Mouse (Mus musculus) midbrain, embryonic 16.5 days (tissue): ENCODE data around the gene Rbsn. TPM values are rescaled to one million over a fixed set of nuclear protein-coding genes. Genes with fewer than 3 reads are reported as not detected.

Experiments used
- ATAC-seq: fragments of 200-750 bp; cut with Nextera tagmentation; 2 replicates; pipeline ENCODE4 v1.8.0; 2017; ENCODE audit warnings: moderate TSS enrichment
- H3K27ac ChIP-seq: fragments of 300-500 bp; sonication (generic); 2 replicates; pipeline ENCODE4 v1.5.1; 2014; ENCODE audit warnings: mild to moderate bottlenecking, low read length, mixed read lengths
- H3K27me3 ChIP-seq: fragments of 300-500 bp; sonication (generic); 2 replicates; pipeline ENCODE4 v1.6.1; 2014; ENCODE audit warnings: low read depth, low read length, mixed read lengths; ENCODE audit not compliant: control insufficient read depth, insufficient read depth
- H3K36me3 ChIP-seq: fragments of 300-500 bp; sonication (generic); 2 replicates; pipeline ENCODE4 v1.6.1; 2014; ENCODE audit warnings: mild to moderate bottlenecking, low read length, moderate library complexity, mixed read lengths; ENCODE audit not compliant: control insufficient read depth, insufficient read depth
- H3K4me1 ChIP-seq: fragments of 300-500 bp; sonication (generic); 2 replicates; pipeline ENCODE4 v1.6.1; 2014; ENCODE audit warnings: mild to moderate bottlenecking, low read length, mixed read lengths; ENCODE audit not compliant: control insufficient read depth, insufficient read depth
- H3K4me2 ChIP-seq: fragments of 300-500 bp; sonication (generic); 2 replicates; pipeline ENCODE4 v1.6.1; 2014; ENCODE audit warnings: mild to moderate bottlenecking, low read length, mixed read lengths
- H3K4me3 ChIP-seq: fragments of 300-500 bp; sonication (generic); 2 replicates; pipeline ENCODE4 v1.5.1; 2014; ENCODE audit warnings: low read depth, mild to moderate bottlenecking, low read length, moderate library complexity, mixed read lengths
- H3K9ac ChIP-seq: fragments of 300-500 bp; sonication (generic); 2 replicates; pipeline ENCODE4 v1.6.1; 2014; ENCODE audit warnings: low read depth, low read length, mixed read lengths
- H3K9me3 ChIP-seq: fragments of 300-500 bp; sonication (generic); replicated peaks from 2 replicates; pipeline ENCODE4 v1.6.1; 2014; ENCODE audit warnings: mild to moderate bottlenecking, low read length, mixed read lengths; ENCODE audit not compliant: control insufficient read depth, poor library complexity, severe bottlenecking
- WGBS: fragments of 180-500 bp; shearing (Covaris S2); extraction: QIAGEN DNeasy Blood & Tissue Kit; methylation state at CpG from one replicate; pipeline ENCODE4 v1.1.7; 2014; 5-methylcytosine and 5-hydroxymethylcytosine counted together
- polyA plus RNA-seq: library from polyadenylated mRNA; unstranded; fragments of >200 nt; fragmentation: Nextera tagmentation; extraction: Ambion mirVana; gene quantifications from 2 replicates; pipeline ENCODE4 v1.2.1, GENCODE M21; 2015

The Rbsn gene
- polyA plus RNA-seq, 1 experiment from 2014 or later: 32.8 TPM

- peak; percentile 85 for ATAC-seq
These were observed 511 bp downstream of the Rbsn start for GRCm38 (mm10) chr6:92214055-92214772.

GRCm38 (mm10) chr6:92199414-92199813, 15.3 kb downstream of the Rbsn start:
- Histone ChIP-seq H3K27me3 (no peaks in the 10 kb centered on the region), H3K27ac (no peak overlapping the region), H3K36me3 (peaks cover 33% of the 10 kb centered on the region), H3K4me2 (no peak overlapping the region), H3K4me3 (no peak overlapping the region), H3K9me3 (no peaks in the 10 kb centered on the region), H3K9ac (no peak overlapping the region), H3K4me1 (no peaks in the 10 kb centered on the region)
- WGBS: 94% methylated on average over 8 of the region's 8 CpGs
- ATAC-seq: no peak

More at GRCm38 (mm10) chr6:92214055-92214772, 511 bp downstream of the Rbsn start:
- Histone ChIP-seq H3K27ac (peak overlapping the region; percentile 89), H3K4me3 (peak overlapping the region; percentile 74), H3K4me1 (peaks cover 11% of the 10 kb centered on the region), H3K27me3 (no peaks in the 10 kb centered on the region), H3K9ac (peak overlapping the region; percentile 90), H3K36me3 (peaks cover 9% of the 10 kb centered on the region), H3K4me2 (peak overlapping the region; percentile 97), H3K9me3 (no peaks in the 10 kb centered on the region)
- WGBS: under 1% methylated on average over 47 of the region's 48 CpGs

GRCm38 (mm10) chr6:92184178-92184577, 30.5 kb downstream of the Rbsn start:
- Histone ChIP-seq H3K36me3 (peaks cover 14% of the 10 kb centered on the region), H3K9ac (peak overlapping the region; percentile 85), H3K4me3 (peak overlapping the region; percentile 85), H3K4me2 (peak overlapping the region; percentile 84), H3K27me3 (no peaks in the 10 kb centered on the region), H3K27ac (peak overlapping the region; percentile 82), H3K9me3 (no peaks in the 10 kb centered on the region), H3K4me1 (peaks cover 14% of the 10 kb centered on the region)
- 8% methylated on average over 10 of the region's 10 CpGs for WGBS
- ATAC-seq: peak; percentile 77

GRCm38 (mm10) chr6:92183621-92184131, 31.0 kb downstream of the Rbsn start, which contains the start of gene Mrps25:
Gene Mrps25, minus strand, starts transcription at chr6:92184033.
- Histone ChIP-seq H3K9ac (peak within 1 kb of the TSS; percentile 85), H3K27ac (peak within 1 kb of the TSS; percentile 82), H3K4me2 (peak within 1 kb of the TSS; percentile 84), H3K9me3 (no peaks in the 10 kb centered on the region), H3K36me3 (peaks cover 14% of the 10 kb centered on the region), H3K27me3 (no peaks in the 10 kb centered on the region), H3K4me1 (peaks cover 14% of the 10 kb centered on the region), H3K4me3 (peak within 1 kb of the TSS; percentile 85)
- peak; percentile 95 for ATAC-seq
- under 1% methylated on average over 42 of the region's 42 CpGs for WGBS

- no peak overlapping the region for H3K4me2 ChIP-seq
- no peak overlapping the region for H3K4me3 ChIP-seq
- H3K9ac ChIP-seq: no peak overlapping the region
- H3K4me1 ChIP-seq: no peaks in the 10 kb centered on the region
- no peak overlapping the region for H3K27ac ChIP-seq
- no peaks in the 10 kb centered on the region for H3K27me3 ChIP-seq
- H3K9me3 ChIP-seq: no peaks in the 10 kb centered on the region
- ATAC-seq: no peak
- peaks cover 35% of the 10 kb centered on the region for H3K36me3 ChIP-seq
- 100% methylated on average over 1 of the region's 1 CpGs for WGBS
These were observed 38.3 kb downstream of the Rbsn start for GRCm38 (mm10) chr6:92176450-92176849.

- no peak overlapping the region for H3K4me2 ChIP-seq
- H3K27me3 ChIP-seq: no peaks in the 10 kb centered on the region
- H3K4me3 ChIP-seq: no peak overlapping the region
- no peak for ATAC-seq
- 86% methylated on average over 1 of the region's 1 CpGs for WGBS
- H3K9ac ChIP-seq: no peak overlapping the region
- no peaks in the 10 kb centered on the region for H3K9me3 ChIP-seq
- H3K36me3 ChIP-seq: peaks cover 52% of the 10 kb centered on the region
- H3K4me1 ChIP-seq: no peaks in the 10 kb centered on the region
- no peak overlapping the region for H3K27ac ChIP-seq
These were observed 52.0 kb downstream of the Rbsn start for GRCm38 (mm10) chr6:92162724-92163123.

GRCm38 (mm10) chr6:92158801-92159200, 55.9 kb downstream of the Rbsn start:
- WGBS: 92% methylated on average over 3 of the region's 3 CpGs
- Histone ChIP-seq H3K4me2 (no peak overlapping the region), H3K9ac (no peak overlapping the region), H3K4me3 (no peak overlapping the region), H3K27me3 (no peaks in the 10 kb centered on the region), H3K9me3 (no peaks in the 10 kb centered on the region), H3K36me3 (peaks cover 50% of the 10 kb centered on the region), H3K4me1 (no peaks in the 10 kb centered on the region), H3K27ac (no peak overlapping the region)
- ATAC-seq: no peak

- Histone ChIP-seq H3K27me3 (no peaks in the 10 kb centered on the region), H3K4me2 (no peak overlapping the region), H3K4me3 (no peak overlapping the region), H3K36me3 (peaks cover 31% of the 10 kb centered on the region), H3K27ac (no peak overlapping the region), H3K9me3 (no peaks in the 10 kb centered on the region), H3K4me1 (no peaks in the 10 kb centered on the region), H3K9ac (no peak overlapping the region)
- ATAC-seq: no peak
- WGBS: 92% methylated on average over 1 of the region's 1 CpGs
These were observed 61.0 kb downstream of the Rbsn start for GRCm38 (mm10) chr6:92153774-92154173.

- Histone ChIP-seq H3K27ac (no peak overlapping the region), H3K27me3 (no peaks in the 10 kb centered on the region), H3K36me3 (peaks cover 6% of the 10 kb centered on the region; the same call in 1 of the 2 replicates), H3K4me2 (no peak overlapping the region), H3K9ac (no peak overlapping the region), H3K9me3 (no peaks in the 10 kb centered on the region), H3K4me3 (no peak overlapping the region), H3K4me1 (no peaks in the 10 kb centered on the region)
- ATAC-seq: no peak
- 98% methylated on average over 4 of the region's 4 CpGs for WGBS
These were observed 68.8 kb downstream of the Rbsn start for GRCm38 (mm10) chr6:92145881-92146280.
